Mouse (Mus musculus): ENCODE measurements around the gene Cbx3. TPM values are rescaled to one million over a fixed set of nuclear protein-coding genes. Genes with fewer than 3 reads are reported as not detected.
"Not testable (repeated sequence)": the region's sequence is repeated elsewhere in the genome, so short reads cannot be mapped to it uniquely, and the experiment has no call there.

The Cbx3 gene
- polyA plus RNA-seq, 1 experiment from 2014 or later = 340 TPM

DNA sequence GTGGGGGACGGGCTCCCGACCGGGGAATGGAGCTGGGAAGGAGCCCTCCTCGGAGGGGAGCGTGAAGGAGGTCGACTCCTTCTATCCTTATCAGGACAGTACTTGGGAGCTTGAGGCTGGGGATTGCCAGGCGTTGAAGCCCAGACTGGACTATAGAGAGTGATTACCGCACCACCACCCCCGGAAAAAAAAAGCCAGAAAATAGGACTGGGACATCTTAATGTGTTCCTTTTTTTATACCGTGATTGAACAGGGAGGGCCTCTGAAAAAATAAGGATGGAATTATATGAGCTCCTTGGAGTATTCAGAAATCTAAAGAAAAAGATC, 982 bp downstream of the Cbx3 start:
- H3K4me1 ChIP-seq (ENCODE audit: control insufficient read depth in 2 of 2, insufficient read depth in 2 of 2, low read length in 2 of 2) = peaks cover 2 to 26% of the 10 kb centered on the region in 2 experiments
- peak overlapping the region; percentile 99 to 100 for H3K27ac ChIP-seq (replicated peaks in 1 of 2; ENCODE audit: control insufficient read depth in 1 of 2, insufficient read depth in 1 of 2, low read depth in 2 of 2, low read length in 2 of 2)
- peaks cover 61% of the 10 kb centered on the region for H3K36me3 ChIP-seq (ENCODE audit: control insufficient read depth, insufficient read depth, low read length)
- no peaks in the 10 kb centered on the region for H3K9me3 ChIP-seq (ENCODE audit: control insufficient read depth, low read length)
- H3K4me2 ChIP-seq (ENCODE audit: low read length) = peak overlapping the region; percentile 70
- peak overlapping the region; percentile 99 for H3K9ac ChIP-seq (ENCODE audit: low read length)
- ATAC-seq (ENCODE audit: insufficient number of reproducible peaks, insufficient read depth, low FRiP score, low read depth) = no peak
- H3K27me3 ChIP-seq (ENCODE audit: control insufficient read depth, insufficient read depth, low read length) = no peaks in the 10 kb centered on the region
- 0% methylated on average over 10 of the region's 10 CpGs for WGBS
- H3K4me3 ChIP-seq (ENCODE audit: control insufficient read depth in 1 of 2, insufficient read depth in 1 of 2, low read depth in 1 of 2, low read length in 2 of 2) = peak overlapping the region; percentile 66 to 92

DNA sequence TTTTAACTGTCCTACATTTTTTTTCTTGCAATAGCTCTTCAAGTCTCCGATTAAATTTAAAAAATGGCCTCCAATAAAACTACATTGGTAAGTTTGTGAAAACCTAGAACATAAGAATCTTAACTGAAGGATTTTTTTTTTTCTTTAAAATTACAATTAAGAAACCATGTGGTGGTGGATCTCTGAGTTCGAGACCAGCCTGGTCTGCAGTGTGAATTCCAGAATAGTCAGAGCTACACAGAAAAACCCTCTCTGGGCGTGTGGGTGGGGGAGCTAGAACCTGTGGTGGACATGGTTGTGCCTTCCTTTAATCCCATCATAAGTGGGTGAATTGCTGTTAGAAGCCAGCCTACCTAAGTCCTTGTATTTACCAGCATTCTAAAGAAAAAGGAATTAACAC, 1.6 kb downstream of the Cbx3 start:
- Histone ChIP-seq H3K9me3 (ENCODE audit: control insufficient read depth, low read length) (no peaks in the 10 kb centered on the region), H3K36me3 (ENCODE audit: control insufficient read depth, insufficient read depth, low read length) (peaks cover 60% of the 10 kb centered on the region), H3K4me3 (ENCODE audit: control insufficient read depth in 1 of 2, insufficient read depth in 1 of 2, low read depth in 1 of 2, low read length in 2 of 2) (peak overlapping the region; percentile 19 to 92; a peak in 3 of 4 replicates), H3K9ac (ENCODE audit: low read length) (peak overlapping the region; percentile 99), H3K27ac (replicated peaks in 1 of 2; ENCODE audit: control insufficient read depth in 1 of 2, insufficient read depth in 1 of 2, low read depth in 2 of 2, low read length in 2 of 2) (no peak overlapping the region; a peak in 1 of 4 replicates), H3K27me3 (ENCODE audit: control insufficient read depth, insufficient read depth, low read length) (no peaks in the 10 kb centered on the region), H3K4me1 (ENCODE audit: control insufficient read depth in 2 of 2, insufficient read depth in 2 of 2, low read length in 2 of 2) (peaks cover 2 to 21% of the 10 kb centered on the region in 2 experiments), H3K4me2 (ENCODE audit: low read length) (peak overlapping the region; percentile 70)
- WGBS = 30% methylated on average over 3 of the region's 3 CpGs
- ATAC-seq (ENCODE audit: insufficient number of reproducible peaks, insufficient read depth, low FRiP score, low read depth) = no peak

DNA sequence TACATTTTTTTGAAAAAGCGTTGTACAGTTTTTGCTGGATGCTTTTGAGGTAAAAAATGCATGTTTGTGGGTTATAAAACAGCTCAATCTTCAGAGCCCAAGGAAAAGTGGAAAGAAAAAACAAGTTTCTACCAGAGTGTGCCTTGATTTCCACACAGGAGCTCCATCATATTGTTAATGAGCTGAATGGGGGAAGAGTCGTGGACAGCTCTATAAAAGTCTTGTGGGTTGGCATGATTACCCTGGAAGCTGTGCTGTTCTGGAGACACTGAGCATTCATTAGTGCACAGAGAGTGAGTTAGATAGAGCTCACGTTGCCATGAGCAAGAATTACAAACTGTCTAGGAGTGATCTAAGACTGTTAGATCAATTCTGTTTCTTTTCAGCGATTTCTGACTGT, 2.1 kb downstream of the Cbx3 start:
- Histone ChIP-seq H3K27me3 (ENCODE audit: control insufficient read depth, insufficient read depth, low read length) (no peaks in the 10 kb centered on the region), H3K4me3 (ENCODE audit: control insufficient read depth in 1 of 2, insufficient read depth in 1 of 2, low read depth in 1 of 2, low read length in 2 of 2) (peak overlapping the region in 1 of 2 experiments; percentile 92; a peak in 2 of 4 replicates), H3K4me1 (ENCODE audit: control insufficient read depth in 2 of 2, insufficient read depth in 2 of 2, low read length in 2 of 2) (peaks cover 2 to 16% of the 10 kb centered on the region in 2 experiments), H3K27ac (replicated peaks in 1 of 2; ENCODE audit: control insufficient read depth in 1 of 2, insufficient read depth in 1 of 2, low read depth in 2 of 2, low read length in 2 of 2) (no peak overlapping the region), H3K9ac (ENCODE audit: low read length) (peak overlapping the region; percentile 99), H3K36me3 (ENCODE audit: control insufficient read depth, insufficient read depth, low read length) (peaks cover 60% of the 10 kb centered on the region), H3K4me2 (ENCODE audit: low read length) (peak overlapping the region; percentile 70), H3K9me3 (ENCODE audit: control insufficient read depth, low read length) (no peaks in the 10 kb centered on the region)
- WGBS = 49% methylated on average over 4 of the region's 4 CpGs
- ATAC-seq (ENCODE audit: insufficient number of reproducible peaks, insufficient read depth, low FRiP score, low read depth) = no peak

DNA sequence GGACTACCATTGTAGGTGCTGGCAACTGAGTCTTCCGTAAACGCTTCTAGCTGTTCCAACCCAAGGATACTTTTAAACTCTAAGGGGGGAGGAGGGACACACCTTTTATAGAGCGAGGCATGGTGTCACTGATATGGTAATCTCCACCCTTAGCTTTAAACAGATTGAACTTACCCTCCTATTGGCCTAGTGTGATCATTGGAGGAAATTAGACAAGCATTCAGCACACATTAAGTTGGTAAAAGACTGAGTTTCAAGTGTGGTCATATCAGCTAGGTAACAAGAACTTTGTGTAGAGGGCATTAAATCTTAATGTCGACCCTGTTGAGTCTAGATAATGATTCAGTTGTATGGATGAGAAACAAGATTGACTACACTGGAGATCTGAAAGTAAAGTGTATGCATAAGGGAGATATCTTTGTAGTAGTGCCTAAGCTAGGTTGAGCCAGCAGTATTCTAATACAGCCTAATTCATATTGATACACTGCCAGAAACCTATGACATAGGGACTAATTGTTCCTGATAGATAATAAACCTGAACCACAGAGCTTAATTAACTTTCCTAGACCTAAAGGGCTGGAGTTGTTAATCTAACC, 9.1 kb downstream of the Cbx3 start:
- Histone ChIP-seq H3K4me1 (ENCODE audit: control insufficient read depth in 2 of 2, insufficient read depth in 2 of 2, low read length in 2 of 2) (no peaks in the 10 kb centered on the region), H3K36me3 (ENCODE audit: control insufficient read depth, insufficient read depth, low read length) (peaks cover 87% of the 10 kb centered on the region), H3K4me2 (ENCODE audit: low read length) (no peak overlapping the region), H3K27me3 (ENCODE audit: control insufficient read depth, insufficient read depth, low read length) (no peaks in the 10 kb centered on the region), H3K4me3 (ENCODE audit: control insufficient read depth in 1 of 2, insufficient read depth in 1 of 2, low read depth in 1 of 2, low read length in 2 of 2) (no peak overlapping the region), H3K9me3 (ENCODE audit: control insufficient read depth, low read length) (no peaks in the 10 kb centered on the region), H3K9ac (ENCODE audit: low read length) (no peak overlapping the region), H3K27ac (replicated peaks in 1 of 2; ENCODE audit: control insufficient read depth in 1 of 2, insufficient read depth in 1 of 2, low read depth in 2 of 2, low read length in 2 of 2) (no peak overlapping the region)
- ATAC-seq (ENCODE audit: insufficient number of reproducible peaks, insufficient read depth, low FRiP score, low read depth) = no peak
- WGBS = 93% methylated on average over 4 of the region's 4 CpGs

DNA sequence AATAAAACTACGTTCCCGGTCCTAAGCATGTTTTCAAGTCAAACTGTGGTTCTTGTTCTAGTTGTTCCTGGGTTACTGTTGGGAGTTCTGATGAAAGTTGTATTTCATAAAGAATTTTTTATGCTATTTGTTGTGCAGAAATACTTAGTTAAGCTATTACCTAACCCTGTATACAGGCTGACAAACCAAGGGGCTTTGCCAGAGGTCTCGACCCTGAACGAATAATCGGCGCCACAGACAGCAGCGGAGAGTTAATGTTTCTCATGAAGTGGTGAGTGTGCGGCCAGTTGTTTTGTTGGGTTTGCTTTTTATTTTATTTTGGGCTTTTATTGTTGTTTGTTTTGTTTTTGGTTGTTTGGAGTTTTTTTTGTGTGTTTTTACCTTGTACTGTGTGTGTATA, 11.4 kb downstream of the Cbx3 start:
- Histone ChIP-seq H3K27me3 (ENCODE audit: control insufficient read depth, insufficient read depth, low read length) (no peaks in the 10 kb centered on the region), H3K36me3 (ENCODE audit: control insufficient read depth, insufficient read depth, low read length) (peaks cover 66% of the 10 kb centered on the region), H3K4me2 (ENCODE audit: low read length) (no peak overlapping the region), H3K4me1 (ENCODE audit: control insufficient read depth in 2 of 2, insufficient read depth in 2 of 2, low read length in 2 of 2) (peaks cover 2 to 5% of the 10 kb centered on the region in 2 experiments; a peak in 2 of 4 replicates), H3K9ac (ENCODE audit: low read length) (no peak overlapping the region), H3K9me3 (ENCODE audit: control insufficient read depth, low read length) (no peaks in the 10 kb centered on the region), H3K4me3 (ENCODE audit: control insufficient read depth in 1 of 2, insufficient read depth in 1 of 2, low read depth in 1 of 2, low read length in 2 of 2) (no peak overlapping the region), H3K27ac (replicated peaks in 1 of 2; ENCODE audit: control insufficient read depth in 1 of 2, insufficient read depth in 1 of 2, low read depth in 2 of 2, low read length in 2 of 2) (no peak overlapping the region)
- ATAC-seq (ENCODE audit: insufficient number of reproducible peaks, insufficient read depth, low FRiP score, low read depth) = no peak
- WGBS = 95% methylated on average over 8 of the region's 8 CpGs

DNA sequence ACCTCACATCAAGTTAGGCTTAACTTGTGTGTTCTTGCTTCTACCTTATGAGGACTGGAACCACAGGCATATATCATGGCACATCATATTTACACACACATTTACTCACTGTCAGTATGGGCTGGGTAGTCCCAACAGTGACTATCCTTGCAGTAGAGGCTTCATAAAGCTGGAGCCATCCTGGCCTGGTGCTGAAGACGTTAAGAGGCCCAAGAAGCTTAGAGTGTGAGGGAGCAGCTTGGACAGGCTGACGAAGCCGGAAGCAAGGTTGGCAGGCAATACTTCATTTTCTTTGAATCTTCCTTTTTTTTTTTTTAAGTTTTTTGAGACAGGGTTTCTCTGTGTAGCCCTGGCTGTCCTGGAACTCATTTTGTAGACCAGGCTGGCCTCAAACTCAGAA, 13.7 kb downstream of the Cbx3 start:
- no peak for ATAC-seq (ENCODE audit: insufficient number of reproducible peaks, insufficient read depth, low FRiP score, low read depth)
- Histone ChIP-seq H3K9me3 (ENCODE audit: control insufficient read depth, low read length) (no peaks in the 10 kb centered on the region), H3K4me2 (ENCODE audit: low read length) (no peak overlapping the region), H3K27me3 (ENCODE audit: control insufficient read depth, insufficient read depth, low read length) (no peaks in the 10 kb centered on the region), H3K9ac (ENCODE audit: low read length) (no peak overlapping the region), H3K4me1 (ENCODE audit: control insufficient read depth in 2 of 2, insufficient read depth in 2 of 2, low read length in 2 of 2) (peaks cover 5 to 9% of the 10 kb centered on the region in 2 experiments; a peak in 3 of 4 replicates), H3K27ac (replicated peaks in 1 of 2; ENCODE audit: control insufficient read depth in 1 of 2, insufficient read depth in 1 of 2, low read depth in 2 of 2, low read length in 2 of 2) (no peak overlapping the region), H3K36me3 (ENCODE audit: control insufficient read depth, insufficient read depth, low read length) (peaks cover 45% of the 10 kb centered on the region), H3K4me3 (ENCODE audit: control insufficient read depth in 1 of 2, insufficient read depth in 1 of 2, low read depth in 1 of 2, low read length in 2 of 2) (no peak overlapping the region)
- 89% methylated on average over 3 of the region's 3 CpGs for WGBS

DNA sequence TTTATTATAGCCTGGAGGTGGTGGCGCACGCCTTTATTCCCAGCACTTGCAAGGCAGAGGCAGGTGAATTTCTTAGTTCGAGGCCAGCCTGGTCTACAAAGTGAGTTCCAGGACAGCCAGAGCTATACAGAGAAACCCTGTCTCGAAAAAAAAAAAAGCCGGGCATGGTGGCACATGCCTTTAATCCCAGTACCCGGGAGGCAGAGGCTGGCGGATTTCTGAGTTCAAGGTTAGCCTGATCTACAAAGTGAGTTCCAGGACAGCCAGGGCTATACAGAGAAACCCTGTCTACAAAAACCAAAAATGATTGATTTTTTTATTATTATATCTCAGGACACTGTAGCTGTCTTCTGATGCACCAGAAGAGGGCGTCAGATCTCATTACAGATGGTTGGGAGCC, 14.4 kb downstream of the Cbx3 start:
- not testable (repeated sequence) for H3K9ac ChIP-seq (ENCODE audit: low read length); H3K4me1 ChIP-seq (ENCODE audit: control insufficient read depth in 2 of 2, insufficient read depth in 2 of 2, low read length in 2 of 2); H3K4me3 ChIP-seq (ENCODE audit: control insufficient read depth in 1 of 2, insufficient read depth in 1 of 2, low read depth in 1 of 2, low read length in 2 of 2); H3K4me2 ChIP-seq (ENCODE audit: low read length); H3K27ac ChIP-seq (replicated peaks in 1 of 2; ENCODE audit: control insufficient read depth in 1 of 2, insufficient read depth in 1 of 2, low read depth in 2 of 2, low read length in 2 of 2); H3K27me3 ChIP-seq (ENCODE audit: control insufficient read depth, insufficient read depth, low read length); H3K9me3 ChIP-seq (ENCODE audit: control insufficient read depth, low read length); ATAC-seq (ENCODE audit: insufficient number of reproducible peaks, insufficient read depth, low FRiP score, low read depth)
- peaks cover 38% of the 10 kb centered on the region for H3K36me3 ChIP-seq (ENCODE audit: control insufficient read depth, insufficient read depth, low read length)
- 91% methylated on average over 8 of the region's 8 CpGs for WGBS

DNA sequence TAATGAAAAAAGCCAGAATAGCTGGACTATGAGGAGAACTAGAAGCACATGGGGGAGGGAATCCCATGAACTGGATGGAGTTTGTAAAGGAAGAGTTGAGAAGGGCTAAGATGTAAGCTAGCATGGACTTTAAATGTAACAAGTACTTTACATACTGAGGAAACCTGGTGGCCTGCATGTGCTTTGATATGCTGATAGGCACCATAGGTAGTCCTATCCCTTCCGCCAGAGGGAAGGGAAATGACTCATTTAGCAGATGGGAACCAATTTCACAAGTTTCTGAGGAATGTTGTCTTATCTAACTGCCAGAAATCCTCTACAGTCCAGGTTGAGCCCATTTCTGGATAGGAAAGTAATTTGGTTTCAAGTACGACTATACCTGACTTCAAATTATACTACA, 15.5 kb downstream of the Cbx3 start:
- Histone ChIP-seq H3K9me3 (ENCODE audit: control insufficient read depth, low read length) (no peaks in the 10 kb centered on the region), H3K27me3 (ENCODE audit: control insufficient read depth, insufficient read depth, low read length) (no peaks in the 10 kb centered on the region), H3K4me3 (ENCODE audit: control insufficient read depth in 1 of 2, insufficient read depth in 1 of 2, low read depth in 1 of 2, low read length in 2 of 2) (no peak overlapping the region), H3K4me2 (ENCODE audit: low read length) (no peak overlapping the region), H3K36me3 (ENCODE audit: control insufficient read depth, insufficient read depth, low read length) (peaks cover 28% of the 10 kb centered on the region), H3K9ac (ENCODE audit: low read length) (no peak overlapping the region), H3K4me1 (ENCODE audit: control insufficient read depth in 2 of 2, insufficient read depth in 2 of 2, low read length in 2 of 2) (peaks cover 9 to 14% of the 10 kb centered on the region in 2 experiments; a peak in 3 of 4 replicates), H3K27ac (replicated peaks in 1 of 2; ENCODE audit: control insufficient read depth in 1 of 2, insufficient read depth in 1 of 2, low read depth in 2 of 2, low read length in 2 of 2) (no peak overlapping the region)
- 42% methylated on average over 2 of the region's 2 CpGs for WGBS
- no peak for ATAC-seq (ENCODE audit: insufficient number of reproducible peaks, insufficient read depth, low FRiP score, low read depth)

Measured in heart, embryonic 14.5 days (tissue).